Mouse (Mus musculus) hindbrain, embryonic 15.5 days (tissue): ENCODE results near the gene Pkd1. TPM values are rescaled to one million over a fixed set of nuclear protein-coding genes. Genes with fewer than 3 reads are reported as not detected.

Experiments used
- ATAC-seq: fragments of 200-750 bp; cut with Nextera tagmentation; 2 replicates; pipeline ENCODE4 v1.8.0; 2017; ENCODE audit warnings: low read depth, moderate number of reproducible peaks, moderate TSS enrichment; ENCODE audit not compliant: low FRiP score
- H3K27ac ChIP-seq: fragments of 300-500 bp; sonication (generic); replicated peaks from 2 replicates; pipeline ENCODE4 v1.5.1; 2015; ENCODE audit warnings: mild to moderate bottlenecking, inconsistent platforms
- H3K27me3 ChIP-seq: fragments of 300-500 bp; sonication (generic); 2 replicates; pipeline ENCODE4 v1.6.1; 2015; ENCODE audit warnings: control low read depth, inconsistent platforms
- H3K36me3 ChIP-seq: fragments of 300-500 bp; sonication (generic); 2 replicates; pipeline ENCODE4 v1.6.1; 2015; ENCODE audit warnings: control low read depth, inconsistent platforms
- H3K4me1 ChIP-seq: fragments of 300-500 bp; sonication (generic); replicated peaks from 2 replicates; pipeline ENCODE4 v1.6.1; 2015; ENCODE audit warnings: control low read depth, inconsistent platforms
- H3K4me2 ChIP-seq: fragments of 300-500 bp; sonication (generic); 2 replicates; pipeline ENCODE4 v1.6.1; 2015; ENCODE audit warnings: moderate library complexity, mild to moderate bottlenecking, inconsistent platforms
- H3K4me3 ChIP-seq: fragments of 300-500 bp; sonication (generic); 2 replicates; pipeline ENCODE4 v1.5.1; 2015; ENCODE audit warnings: mild to moderate bottlenecking, inconsistent platforms
- H3K9ac ChIP-seq: fragments of 300-500 bp; sonication (generic); 2 replicates; pipeline ENCODE4 v1.6.1; 2015; ENCODE audit warnings: inconsistent platforms
- H3K9me3 ChIP-seq: fragments of 300-500 bp; sonication (generic); 2 replicates; pipeline ENCODE4 v1.6.1; 2016; ENCODE audit warnings: control low read depth, inconsistent platforms
- WGBS: fragments of 180-500 bp; shearing (Covaris S2); methylation state at CpG from one replicate; pipeline ENCODE4 v1.1.7; 2015; 5-methylcytosine and 5-hydroxymethylcytosine counted together
- polyA plus RNA-seq: library from polyadenylated mRNA; unstranded; fragments of >200 nt; fragmentation: Nextera tagmentation; extraction: Ambion mirVana; gene quantifications from 2 replicates; pipeline ENCODE4 v1.2.1, GENCODE M21; 2015

Pkd1 gene
- polyA plus RNA-seq, 1 experiment from 2014 or later = 22.6 TPM

GRCm38 (mm10) chr17:24524734-24525133 is 24.9 kb upstream of the Pkd1 start:
- WGBS = 85% methylated on average over 2 of the region's 2 CpGs

GRCm38 (mm10) chr17:24527315-24527714 is 22.3 kb upstream of the Pkd1 start:
- WGBS = 0% methylated on average over 14 of the region's 19 CpGs
- H3K4me2 ChIP-seq = peak overlapping the region; percentile 60
- H3K27ac ChIP-seq = peak overlapping the region; percentile 85
- H3K9me3 ChIP-seq = no peaks in the 10 kb centered on the region
- H3K36me3 ChIP-seq = no peaks in the 10 kb centered on the region
- H3K9ac ChIP-seq = peak overlapping the region; percentile 90
- H3K4me1 ChIP-seq = peaks cover 58% of the 10 kb centered on the region
- no peak for ATAC-seq
- peak overlapping the region; percentile 76 for H3K4me3 ChIP-seq
- no peaks in the 10 kb centered on the region for H3K27me3 ChIP-seq

More at GRCm38 (mm10) chr17:24524734-24525133, 24.9 kb upstream of the Pkd1 start:
- Histone ChIP-seq H3K9ac (no peak overlapping the region), H3K27ac (no peak overlapping the region), H3K4me3 (no peak overlapping the region), H3K4me1 (peaks cover 33% of the 10 kb centered on the region), H3K36me3 (no peaks in the 10 kb centered on the region), H3K4me2 (no peak overlapping the region), H3K27me3 (no peaks in the 10 kb centered on the region), H3K9me3 (no peaks in the 10 kb centered on the region)
- ATAC-seq = no peak

GRCm38 (mm10) chr17:24527723-24528559 is 21.7 kb upstream of the Pkd1 start, which contains the start of gene Traf7:
Traf7 (minus strand) TSS chr17:24527938.
- WGBS = under 1% methylated on average over 40 of the region's 40 CpGs
- peak within 1 kb of the TSS; percentile 76 for H3K4me3 ChIP-seq
- no peaks in the 10 kb centered on the region for H3K27me3 ChIP-seq
- H3K27ac ChIP-seq = peak within 1 kb of the TSS; percentile 87
- H3K4me1 ChIP-seq = peaks cover 65% of the 10 kb centered on the region
- peak; percentile 98 for ATAC-seq
- peak within 1 kb of the TSS; percentile 90 for H3K9ac ChIP-seq
- H3K36me3 ChIP-seq = no peaks in the 10 kb centered on the region
- no peaks in the 10 kb centered on the region for H3K9me3 ChIP-seq
- H3K4me2 ChIP-seq = peak within 1 kb of the TSS; percentile 82

- under 1% methylated on average over 8 of the region's 8 CpGs for WGBS
- Histone ChIP-seq H3K4me2 (peak overlapping the region; percentile 82), H3K27ac (peak overlapping the region; percentile 87), H3K4me3 (peak overlapping the region; percentile 76), H3K36me3 (no peaks in the 10 kb centered on the region), H3K4me1 (peaks cover 71% of the 10 kb centered on the region), H3K27me3 (no peaks in the 10 kb centered on the region), H3K9me3 (no peaks in the 10 kb centered on the region), H3K9ac (peak overlapping the region; percentile 74)
- no peak for ATAC-seq
Observed at GRCm38 (mm10) chr17:24528560-24528918, 21.1 kb upstream of the Pkd1 start.

GRCm38 (mm10) chr17:24529007-24529451 is 20.6 kb upstream of the Pkd1 start:
- Histone ChIP-seq H3K9me3 (no peaks in the 10 kb centered on the region), H3K27me3 (no peaks in the 10 kb centered on the region), H3K36me3 (no peaks in the 10 kb centered on the region), H3K9ac (peak overlapping the region; percentile 74), H3K4me2 (peak overlapping the region; percentile 82), H3K27ac (peak overlapping the region; percentile 87), H3K4me3 (peak overlapping the region; percentile 76), H3K4me1 (peaks cover 73% of the 10 kb centered on the region)
- 1% methylated on average over 4 of the region's 4 CpGs for WGBS
- no peak for ATAC-seq

GRCm38 (mm10) chr17:24529883-24530282 is 19.8 kb upstream of the Pkd1 start:
- H3K27me3 ChIP-seq = no peaks in the 10 kb centered on the region
- no peak for ATAC-seq
- H3K9me3 ChIP-seq = no peaks in the 10 kb centered on the region
- H3K36me3 ChIP-seq = no peaks in the 10 kb centered on the region
- peak overlapping the region; percentile 82 for H3K4me2 ChIP-seq
- peaks cover 71% of the 10 kb centered on the region for H3K4me1 ChIP-seq
- 25% methylated on average over 5 of the region's 5 CpGs for WGBS
- H3K4me3 ChIP-seq = peak overlapping the region; percentile 76
- H3K9ac ChIP-seq = peak overlapping the region; percentile 74
- H3K27ac ChIP-seq = peak overlapping the region; percentile 87

- Histone ChIP-seq H3K4me1 (peaks cover 65% of the 10 kb centered on the region), H3K9me3 (no peaks in the 10 kb centered on the region), H3K36me3 (no peaks in the 10 kb centered on the region), H3K27ac (no peak overlapping the region), H3K9ac (peak overlapping the region; percentile 74), H3K27me3 (no peaks in the 10 kb centered on the region), H3K4me2 (peak overlapping the region; percentile 82), H3K4me3 (no peak overlapping the region)
- 33% methylated on average over 8 of the region's 8 CpGs for whole genome bisulfite sequencing
- ATAC-seq = no peak
Observed at GRCm38 (mm10) chr17:24530361-24531050, 19.1 kb upstream of the Pkd1 start.

GRCm38 (mm10) chr17:24531064-24531463 is 18.6 kb upstream of the Pkd1 start:
- Histone ChIP-seq H3K4me3 (no peak overlapping the region), H3K27ac (no peak overlapping the region), H3K36me3 (no peaks in the 10 kb centered on the region), H3K9me3 (no peaks in the 10 kb centered on the region), H3K4me2 (no peak overlapping the region), H3K27me3 (no peaks in the 10 kb centered on the region), H3K4me1 (peaks cover 60% of the 10 kb centered on the region), H3K9ac (peak overlapping the region; percentile 22; the same call in 1 of the 2 replicates)
- ATAC-seq = no peak
- WGBS = 58% methylated on average over 3 of the region's 3 CpGs

GRCm38 (mm10) chr17:24532045-24532444 is 17.6 kb upstream of the Pkd1 start:
- H3K36me3 ChIP-seq = no peaks in the 10 kb centered on the region
- H3K4me3 ChIP-seq = no peak overlapping the region
- no peak for ATAC-seq
- H3K4me2 ChIP-seq = 0 out of 2 replicates have a peak overlapping the region, but pooled peaks have one; percentile 84
- no peaks in the 10 kb centered on the region for H3K27me3 ChIP-seq
- H3K9me3 ChIP-seq = no peaks in the 10 kb centered on the region
- H3K4me1 ChIP-seq = peaks cover 51% of the 10 kb centered on the region
- no peak overlapping the region for H3K27ac ChIP-seq
- no peak overlapping the region for H3K9ac ChIP-seq
- whole genome bisulfite sequencing = 75% methylated on average over 7 of the region's 7 CpGs

GRCm38 (mm10) chr17:24533099-24533992 is 16.3 kb upstream of the Pkd1 start:
- ATAC-seq = peak; percentile 48

GRCm38 (mm10) chr17:24534160-24534718 is 15.4 kb upstream of the Pkd1 start, which contains the start of gene Rab26:
Rab26 (minus strand) TSS chr17:24534210.
- Histone ChIP-seq H3K9ac (peak within 1 kb of the TSS; percentile 26), H3K4me3 (peak within 1 kb of the TSS; percentile 39), H3K4me2 (peak within 1 kb of the TSS; percentile 84), H3K36me3 (no peaks in the 10 kb centered on the region), H3K4me1 (peaks cover 55% of the 10 kb centered on the region), H3K27me3 (no peaks in the 10 kb centered on the region), H3K9me3 (no peaks in the 10 kb centered on the region), H3K27ac (0 out of 2 replicates have a peak within 1 kb of the TSS, but pooled peaks have one; percentile 35)
- 84% methylated on average over 8 of the region's 8 CpGs for WGBS
- ATAC-seq = no peak

More at GRCm38 (mm10) chr17:24533099-24533992, 16.3 kb upstream of the Pkd1 start:
- H3K4me1 ChIP-seq = peaks cover 62% of the 10 kb centered on the region
- H3K36me3 ChIP-seq = no peaks in the 10 kb centered on the region
- no peaks in the 10 kb centered on the region for H3K27me3 ChIP-seq
- H3K4me3 ChIP-seq = peak overlapping the region; percentile 39
- peak overlapping the region; percentile 26 for H3K9ac ChIP-seq
- 0 out of 2 replicates have a peak overlapping the region, but pooled peaks have one; percentile 35 for H3K27ac ChIP-seq
- WGBS = 7% methylated on average over 53 of the region's 53 CpGs
- no peaks in the 10 kb centered on the region for H3K9me3 ChIP-seq
- peak overlapping the region; percentile 84 for H3K4me2 ChIP-seq
